ENCODE assay signal across 10 mouse cellular contexts in the genomic region with DNA sequence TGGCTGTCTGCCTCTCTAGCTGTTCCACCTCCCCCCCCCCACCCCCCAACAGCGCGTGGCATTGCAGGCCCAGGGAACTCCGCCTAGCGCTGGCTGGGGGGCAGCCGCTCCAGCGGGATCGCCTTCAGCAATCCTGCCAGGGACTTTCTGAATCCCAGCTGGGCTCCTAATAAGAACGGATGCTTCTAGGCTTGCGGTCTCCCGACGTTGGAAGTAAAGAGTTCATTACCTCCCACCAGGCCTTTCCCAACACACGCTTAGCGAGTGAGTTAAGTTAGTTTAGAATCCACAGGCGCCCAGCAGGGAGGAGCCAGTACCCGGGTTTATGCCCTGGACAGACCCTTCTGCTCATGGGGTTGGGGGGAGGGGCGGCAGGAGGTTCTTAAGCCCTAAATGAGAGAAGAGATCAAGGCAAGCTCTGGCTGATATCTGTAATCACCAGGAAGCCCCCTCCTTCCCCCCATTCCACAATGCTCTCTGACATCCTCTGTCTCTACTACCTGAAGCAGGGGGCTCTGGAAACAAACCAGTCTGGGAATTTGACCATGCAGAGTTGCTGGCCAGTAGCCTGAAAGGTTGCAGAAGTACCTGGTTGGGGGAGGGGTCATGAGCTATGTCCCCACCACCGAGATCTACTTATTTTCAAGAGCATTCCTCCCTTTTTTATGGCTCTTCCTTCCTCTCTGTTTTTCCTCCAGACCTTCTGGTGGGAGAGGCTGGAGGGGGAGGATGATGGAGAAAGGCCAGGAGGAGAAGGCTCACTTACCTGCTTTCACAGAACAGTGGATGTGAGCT. TPM values are rescaled to one million over a fixed set of nuclear protein-coding genes. Genes with fewer than 3 reads are reported as not detected.
DNase-seq lines count a peak whose midpoint lies in the region; ATAC-seq lines count a peak whose summit lies in the region.
"Had no signal": no experiment of that assay in that cellular context is flagged by ENCODE, and none has a peak within 500 bp of the region (broad histone marks: within the 10 kb centered on the region; RNA-seq: fewer than 3 reads in every experiment).

No protein-coding gene starts in this region.

- peaks cover 22% of the 10 kb centered on the region; the same call in 1 of the 2 replicates for H3K4me1 ChIP-seq in embryonic facial prominence, embryonic 12.5 days
- H3K4me1 ChIP-seq in limb, embryonic 12.5 days (replicated peaks) = peaks cover 63% of the 10 kb centered on the region
- peaks cover 12% of the 10 kb centered on the region; the same call in 1 of the 2 replicates for H3K4me1 ChIP-seq in stomach, embryonic 14.5 days (ENCODE audit: control insufficient read depth, insufficient read depth, low read length)

- no peaks in the 10 kb centered on the region for H3K9me3 ChIP-seq in embryonic facial prominence, embryonic 12.5 days
- H3K9me3 ChIP-seq in limb, embryonic 12.5 days = no peaks in the 10 kb centered on the region
- H3K9me3 ChIP-seq in stomach, embryonic 14.5 days (ENCODE audit: control insufficient read depth, low read depth, low read length) = no peaks in the 10 kb centered on the region

- DNase-seq in lung, adult 18-20 months = peak; percentile 9 to 34
- DNase-seq in lung, postnatal 25 days (ENCODE audit: low spot score) = no peak
- DNase-seq in spleen, adult 12 weeks (ENCODE audit: low spot score) = no peak
- DNase-seq: kidney, postnatal 4 days had no signal

- no peak overlapping the region for H3K27ac ChIP-seq in embryonic facial prominence, embryonic 12.5 days
- no peak overlapping the region for H3K27ac ChIP-seq in limb, embryonic 12.5 days
- peak overlapping the region; percentile 82; the same call in 1 of the 2 replicates for H3K27ac ChIP-seq in stomach, embryonic 14.5 days (ENCODE audit: low read length)

- no peaks in the 10 kb centered on the region for H3K36me3 ChIP-seq in embryonic facial prominence, embryonic 12.5 days
- H3K36me3 ChIP-seq in limb, embryonic 12.5 days = no peaks in the 10 kb centered on the region
- no peaks in the 10 kb centered on the region for H3K36me3 ChIP-seq in stomach, embryonic 14.5 days (ENCODE audit: control insufficient read depth, insufficient read depth, low read length)

- H3K27me3 ChIP-seq in embryonic facial prominence, embryonic 12.5 days = peaks cover 94% of the 10 kb centered on the region
- peaks cover 97% of the 10 kb centered on the region for H3K27me3 ChIP-seq in limb, embryonic 12.5 days
- peaks cover 69% of the 10 kb centered on the region for H3K27me3 ChIP-seq in stomach, embryonic 14.5 days (ENCODE audit: control insufficient read depth, insufficient read depth, low read length)

- H3K4me3 ChIP-seq in embryonic facial prominence, embryonic 12.5 days = peak overlapping the region; percentile 2; the same call in 1 of the 2 replicates
- peak overlapping the region; percentile 9; the same call in 1 of the 2 replicates for H3K4me3 ChIP-seq in limb, embryonic 12.5 days (replicated peaks)
- peak overlapping the region; percentile 60; the same call in 1 of the 2 replicates for H3K4me3 ChIP-seq in stomach, embryonic 14.5 days (ENCODE audit: low read depth, low read length)

- ATAC-seq in embryonic facial prominence, embryonic 12.5 days (ENCODE audit: insufficient number of reproducible peaks, insufficient read depth, low FRiP score, low TSS enrichment) = no peak
- ATAC-seq in limb, embryonic 12.5 days (ENCODE audit: insufficient number of reproducible peaks, insufficient read depth, low FRiP score, low TSS enrichment, low read depth) = no peak
- ATAC-seq in stomach, embryonic 14.5 days (ENCODE audit: insufficient number of reproducible peaks, insufficient read depth, low FRiP score, low read depth) = no peak
- ATAC-seq in erythroblast, adult 5-6 weeks (replicated peaks; ENCODE audit: low FRiP score, poor library complexity, severe bottlenecking) = no peak

- H3K9ac ChIP-seq in embryonic facial prominence, embryonic 12.5 days = no peak overlapping the region
- H3K9ac ChIP-seq in limb, embryonic 12.5 days (replicated peaks) = no peak overlapping the region
- H3K9ac ChIP-seq in stomach, embryonic 14.5 days (replicated peaks; ENCODE audit: low read depth, low read length) = peak overlapping the region; percentile 10; the same call in 1 of the 2 replicates

- peak overlapping the region; percentile 21 for H3K4me2 ChIP-seq in embryonic facial prominence, embryonic 12.5 days (replicated peaks)
- H3K4me2 ChIP-seq in limb, embryonic 12.5 days = peak overlapping the region; percentile 70; the same call in 1 of the 2 replicates
- H3K4me2 ChIP-seq in stomach, embryonic 14.5 days (replicated peaks; ENCODE audit: low read depth, low read length) = peak overlapping the region; percentile 79

- WGBS in embryonic facial prominence, embryonic 12.5 days = 0% methylated on average over 17 of the region's 17 CpGs
- 0% methylated on average over 17 of the region's 17 CpGs for WGBS in limb, embryonic 12.5 days
- 2% methylated on average over 17 of the region's 17 CpGs for WGBS in stomach, embryonic 14.5 days

RNA-seq across cellular contexts. Expression of a gene that starts 6.3 kb away (rescaled TPM):
- 1.5 and 1.6 TPM in 2 replicates for polyA plus RNA-seq in embryonic facial prominence, embryonic 12.5 days (2016; fragmentation: Nextera tagmentation; extraction: Ambion mirVana)
- 0.08 and 0.09 TPM in 2 replicates for polyA plus RNA-seq in limb, embryonic 12.5 days (2016; fragmentation: Nextera tagmentation; extraction: Ambion mirVana)
- 4.6 and 5.3 TPM in 2 replicates for polyA plus RNA-seq in stomach, embryonic 14.5 days (2014; fragmentation: Nextera tagmentation; extraction: Ambion mirVana)
- total RNA-seq in erythroblast, adult 5-6 weeks (2015; ENCODE audit: low replicate concordance) = not detected in 2 replicates
- total RNA-seq in erythroblast, adult 5-6 weeks (2017; ENCODE audit: low replicate concordance) = not detected in 2 replicates
- total RNA-seq: ES-E14; neutrophil, adult 5-6 weeks had no signal

Comparison
In these comparisons a context has a peak if more than half of its experiments do, and no peak if none do; other contexts are left out.
1. DNase-seq: peak in lung, adult 18-20 months (2 of 2); none in lung, postnatal 25 days (single experiment) and spleen, adult 12 weeks (single experiment).
2. H3K4me2 ChIP-seq: peak in every context shown above with its lines; median percentile 79 in stomach, embryonic 14.5 days; 70 in limb, embryonic 12.5 days; 21 in embryonic facial prominence, embryonic 12.5 days.
3. H3K4me3 ChIP-seq: peak in every context shown above with its lines; median percentile 60 in stomach, embryonic 14.5 days; 9 in limb, embryonic 12.5 days; 2 in embryonic facial prominence, embryonic 12.5 days.